Mouse (Mus musculus): ENCODE data around the gene Gapvd1. TPM values are rescaled to one million over a fixed set of nuclear protein-coding genes. Genes with fewer than 3 reads are reported as not detected.

Gapvd1 gene
- polyA plus RNA-seq, 1 experiment from 2014 or later, result 85.9 TPM

DNA sequence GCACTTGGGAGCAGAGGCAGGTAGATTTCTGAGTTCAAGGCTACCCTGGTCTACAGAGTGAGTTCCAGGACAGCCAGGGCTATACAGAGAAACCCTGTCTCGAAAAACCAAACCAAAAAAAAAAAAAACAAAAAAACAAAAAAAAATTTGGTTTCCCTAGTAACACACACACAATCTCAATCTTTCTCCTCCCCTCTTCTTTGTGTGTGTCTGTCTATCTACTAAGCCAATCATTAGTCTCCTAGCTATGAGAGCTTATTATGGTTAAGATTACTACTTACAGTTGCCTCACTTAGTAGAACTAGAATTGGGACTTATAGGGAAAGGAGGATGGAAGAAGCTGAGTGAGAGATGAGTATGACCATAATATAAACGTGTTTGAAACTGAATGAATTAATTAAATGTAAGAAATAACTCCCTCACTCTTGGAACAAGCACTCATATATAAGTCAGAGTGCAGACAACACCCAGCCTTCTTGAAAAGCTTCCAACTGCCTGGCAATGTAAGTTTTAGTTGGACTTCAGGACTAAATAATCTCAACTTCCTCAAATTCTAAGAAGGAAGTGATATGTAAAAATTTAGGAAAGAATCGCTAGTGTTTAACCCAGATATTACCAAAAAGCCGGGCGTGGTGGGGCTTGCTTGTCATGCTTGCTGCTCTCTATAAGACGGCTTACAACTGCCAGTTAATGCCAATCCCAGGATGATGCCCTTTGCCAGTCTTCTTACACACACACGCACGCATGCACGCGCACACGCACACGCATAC lies 13.5 kb downstream of the Gapvd1 start:
- Histone ChIP-seq H3K9ac (no peak overlapping the region), H3K36me3 (0 out of 2 replicates have a peak, but pooled peaks cover 4% of the 10 kb centered on the region), H3K27ac (no peak overlapping the region), H3K4me3 (no peak overlapping the region), H3K27me3 (no peaks in the 10 kb centered on the region), H3K9me3 (no peaks in the 10 kb centered on the region), H3K4me1 (no peaks in the 10 kb centered on the region), H3K4me2 (no peak overlapping the region)
- 88% methylated on average over 12 of the region's 12 CpGs for WGBS
- ATAC-seq (ENCODE audit: borderline replicate concordance, extremely low read depth, low FRiP score, low TSS enrichment), result no peak

GRCm38 (mm10) chr2:34739684-34740391 lies 15.2 kb downstream of the Gapvd1 start:
- Histone ChIP-seq H3K27ac (no peak overlapping the region), H3K4me1 (no peaks in the 10 kb centered on the region), H3K4me3 (no peak overlapping the region), H3K9ac (no peak overlapping the region), H3K27me3 (no peaks in the 10 kb centered on the region), H3K36me3 (0 out of 2 replicates have a peak, but pooled peaks cover 4% of the 10 kb centered on the region), H3K9me3 (no peaks in the 10 kb centered on the region), H3K4me2 (no peak overlapping the region)
- 61% methylated on average over 1 of the region's 1 CpGs for WGBS
- ATAC-seq (ENCODE audit: borderline replicate concordance, extremely low read depth, low FRiP score, low TSS enrichment), result no peak

- Histone ChIP-seq H3K9me3 (no peaks in the 10 kb centered on the region), H3K4me2 (no peak overlapping the region), H3K4me3 (no peak overlapping the region), H3K36me3 (no peaks in the 10 kb centered on the region), H3K9ac (no peak overlapping the region), H3K27me3 (no peaks in the 10 kb centered on the region), H3K4me1 (no peaks in the 10 kb centered on the region), H3K27ac (no peak overlapping the region)
- no peak for ATAC-seq (ENCODE audit: borderline replicate concordance, extremely low read depth, low FRiP score, low TSS enrichment)
- 25% methylated on average over 1 of the region's 1 CpGs for WGBS
Observed at GRCm38 (mm10) chr2:34737911-34738310, 17.1 kb downstream of the Gapvd1 start.

DNA sequence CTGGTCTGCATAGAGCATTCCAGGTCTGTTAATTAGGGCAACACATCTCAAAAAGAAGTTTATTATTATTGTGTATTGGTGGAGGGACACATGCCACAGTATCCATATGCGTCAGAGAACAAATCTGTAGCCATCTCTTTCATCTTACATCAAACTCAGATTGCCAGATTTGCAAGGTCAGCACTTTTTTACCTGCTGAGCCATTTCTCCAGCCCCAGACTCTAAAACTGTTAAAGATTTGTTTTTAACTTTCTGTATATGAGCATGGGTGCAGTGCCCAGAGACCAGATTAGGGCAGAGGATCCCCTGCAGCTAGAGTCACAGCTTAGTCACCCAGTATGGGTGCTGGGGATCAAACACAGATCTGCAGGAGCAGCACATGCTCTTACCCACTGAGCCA lies 18.4 kb downstream of the Gapvd1 start:
- Histone ChIP-seq H3K36me3 (no peaks in the 10 kb centered on the region), H3K9ac (no peak overlapping the region), H3K9me3 (no peaks in the 10 kb centered on the region), H3K27me3 (no peaks in the 10 kb centered on the region), H3K4me3 (no peak overlapping the region), H3K27ac (no peak overlapping the region), H3K4me1 (no peaks in the 10 kb centered on the region), H3K4me2 (no peak overlapping the region)
- 83% methylated on average over 1 of the region's 1 CpGs for WGBS
- ATAC-seq (ENCODE audit: borderline replicate concordance, extremely low read depth, low FRiP score, low TSS enrichment), result no peak

DNA sequence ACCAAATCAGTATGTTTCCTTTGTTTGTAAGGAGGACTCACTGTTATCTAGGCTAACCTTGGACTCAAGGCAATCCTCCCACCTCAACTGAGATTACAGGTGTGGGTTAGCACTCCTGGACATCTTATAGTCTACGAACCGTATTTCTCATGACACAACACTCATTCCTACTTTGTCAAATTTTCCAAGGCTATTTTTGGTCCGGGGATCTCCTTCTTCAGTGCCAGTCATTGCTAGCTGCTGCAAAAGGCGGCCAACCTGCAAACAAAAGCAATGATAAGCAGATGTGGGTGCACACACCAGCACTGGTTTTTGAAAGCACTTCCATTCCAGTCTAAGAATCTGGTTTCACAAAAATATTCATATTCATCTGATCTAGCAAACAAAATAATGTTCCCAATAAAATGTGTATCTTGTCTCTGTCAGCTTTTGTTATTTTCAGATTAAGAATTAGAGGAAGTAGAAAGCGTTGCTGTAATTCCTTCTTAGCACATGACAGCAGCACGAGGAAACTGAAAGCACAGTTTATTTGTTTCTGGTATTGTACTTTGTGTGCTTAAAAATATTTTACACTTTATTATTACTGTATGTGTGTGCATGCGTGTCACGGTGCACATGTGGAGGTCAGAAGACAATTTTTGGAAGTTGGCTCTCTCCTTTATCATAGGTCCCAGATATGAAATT lies 27.8 kb downstream of the Gapvd1 start:
- Histone ChIP-seq H3K4me3 (no peak overlapping the region), H3K9me3 (no peaks in the 10 kb centered on the region), H3K27ac (no peak overlapping the region), H3K4me1 (no peaks in the 10 kb centered on the region), H3K27me3 (no peaks in the 10 kb centered on the region), H3K4me2 (no peak overlapping the region), H3K36me3 (peaks cover 46% of the 10 kb centered on the region), H3K9ac (no peak overlapping the region)
- no peak for ATAC-seq (ENCODE audit: borderline replicate concordance, extremely low read depth, low FRiP score, low TSS enrichment)
- 90% methylated on average over 8 of the region's 8 CpGs for WGBS

- WGBS, result 96% methylated on average over 5 of the region's 5 CpGs
- Histone ChIP-seq H3K27ac (no peak overlapping the region), H3K9me3 (no peaks in the 10 kb centered on the region), H3K4me2 (no peak overlapping the region), H3K27me3 (no peaks in the 10 kb centered on the region), H3K36me3 (peaks cover 59% of the 10 kb centered on the region), H3K4me3 (no peak overlapping the region), H3K9ac (no peak overlapping the region), H3K4me1 (no peaks in the 10 kb centered on the region)
- ATAC-seq (ENCODE audit: borderline replicate concordance, extremely low read depth, low FRiP score, low TSS enrichment), result no peak
Observed at GRCm38 (mm10) chr2:34725269-34725668, 29.8 kb downstream of the Gapvd1 start.

GRCm38 (mm10) chr2:34718196-34718595 lies 36.8 kb downstream of the Gapvd1 start:
- Histone ChIP-seq H3K36me3 (peaks cover 63% of the 10 kb centered on the region), H3K4me3 (no peak overlapping the region), H3K27me3 (no peaks in the 10 kb centered on the region), H3K4me2 (no peak overlapping the region), H3K9ac (no peak overlapping the region), H3K27ac (no peak overlapping the region), H3K4me1 (no peaks in the 10 kb centered on the region), H3K9me3 (no peaks in the 10 kb centered on the region)
- no peak for ATAC-seq (ENCODE audit: borderline replicate concordance, extremely low read depth, low FRiP score, low TSS enrichment)
- 84% methylated on average over 2 of the region's 2 CpGs for WGBS

GRCm38 (mm10) chr2:34711904-34712303 lies 43.1 kb downstream of the Gapvd1 start:
- no peaks in the 10 kb centered on the region for H3K27me3 ChIP-seq
- H3K4me2 ChIP-seq, result no peak overlapping the region
- no peaks in the 10 kb centered on the region for H3K9me3 ChIP-seq
- H3K4me3 ChIP-seq, result no peak overlapping the region
- no peak overlapping the region for H3K27ac ChIP-seq
- no peaks in the 10 kb centered on the region for H3K4me1 ChIP-seq
- peaks cover 72% of the 10 kb centered on the region for H3K36me3 ChIP-seq
- 92% methylated on average over 6 of the region's 6 CpGs for WGBS
- no peak overlapping the region for H3K9ac ChIP-seq
- no peak for ATAC-seq (ENCODE audit: borderline replicate concordance, extremely low read depth, low FRiP score, low TSS enrichment)

DNA sequence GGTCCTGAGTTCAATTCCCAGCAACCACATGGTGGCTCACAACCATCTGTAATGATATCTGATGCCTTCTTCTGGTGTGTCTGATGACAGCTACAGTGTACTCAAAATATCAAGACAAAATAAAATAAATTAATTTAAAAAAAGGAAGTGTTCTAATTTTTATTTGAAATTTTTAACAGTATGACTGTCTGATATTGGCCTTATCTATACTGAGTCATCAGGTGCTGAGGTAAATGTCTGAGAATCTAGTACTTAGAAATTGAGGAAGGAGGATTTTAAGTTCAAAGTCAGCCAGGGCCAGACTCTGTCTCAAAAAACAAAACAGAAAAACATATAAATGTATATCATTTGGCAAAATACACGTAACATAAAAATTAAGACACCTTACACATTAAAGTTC lies 46.4 kb downstream of the Gapvd1 start:
- no peak for ATAC-seq (ENCODE audit: borderline replicate concordance, extremely low read depth, low FRiP score, low TSS enrichment)
- Histone ChIP-seq H3K27ac (no peak overlapping the region), H3K4me2 (no peak overlapping the region), H3K4me3 (no peak overlapping the region), H3K27me3 (no peaks in the 10 kb centered on the region), H3K4me1 (no peaks in the 10 kb centered on the region), H3K9ac (no peak overlapping the region), H3K9me3 (no peaks in the 10 kb centered on the region), H3K36me3 (peaks cover 81% of the 10 kb centered on the region)
- 82% methylated on average over 1 of the region's 1 CpGs for WGBS

GRCm38 (mm10) chr2:34696592-34696991 lies 58.4 kb downstream of the Gapvd1 start:
- no peaks in the 10 kb centered on the region for H3K9me3 ChIP-seq
- ATAC-seq (ENCODE audit: borderline replicate concordance, extremely low read depth, low FRiP score, low TSS enrichment), result no peak
- no peaks in the 10 kb centered on the region for H3K27me3 ChIP-seq
- H3K4me1 ChIP-seq, result no peaks in the 10 kb centered on the region
- no peak overlapping the region for H3K27ac ChIP-seq
- no peak overlapping the region for H3K4me3 ChIP-seq
- H3K4me2 ChIP-seq, result no peak overlapping the region
- peaks cover 75% of the 10 kb centered on the region for H3K36me3 ChIP-seq
- H3K9ac ChIP-seq, result no peak overlapping the region

- H3K27ac ChIP-seq, result no peak overlapping the region
- no peak for ATAC-seq (ENCODE audit: borderline replicate concordance, extremely low read depth, low FRiP score, low TSS enrichment)
- H3K27me3 ChIP-seq, result no peaks in the 10 kb centered on the region
- H3K36me3 ChIP-seq, result peaks cover 69% of the 10 kb centered on the region
- 93% methylated on average over 10 of the region's 10 CpGs for WGBS
- no peak overlapping the region for H3K4me3 ChIP-seq
- no peaks in the 10 kb centered on the region for H3K9me3 ChIP-seq
- no peak overlapping the region for H3K4me2 ChIP-seq
- no peak overlapping the region for H3K9ac ChIP-seq
- no peaks in the 10 kb centered on the region for H3K4me1 ChIP-seq
Observed at GRCm38 (mm10) chr2:34692861-34693260, 62.2 kb downstream of the Gapvd1 start.

Measured in lung, embryonic 15.5 days (tissue).